Mouse (Mus musculus) naive thymus-derived CD4-positive, alpha-beta T cell, adult 2 months (primary cell): ENCODE measurements at regions not wholly inside any gene's neighbourhood (a gene's known extent, or its start where the extent isn't known, plus 50 kb on each side); places are given as distances from the start of the nearest gene placed in this dataset.

Experiments
- DNase-seq: peaks from one replicate; pipeline ENCODE4 v3.0.0-alpha.2; 2011; ENCODE audit warnings: low read depth

DNA sequence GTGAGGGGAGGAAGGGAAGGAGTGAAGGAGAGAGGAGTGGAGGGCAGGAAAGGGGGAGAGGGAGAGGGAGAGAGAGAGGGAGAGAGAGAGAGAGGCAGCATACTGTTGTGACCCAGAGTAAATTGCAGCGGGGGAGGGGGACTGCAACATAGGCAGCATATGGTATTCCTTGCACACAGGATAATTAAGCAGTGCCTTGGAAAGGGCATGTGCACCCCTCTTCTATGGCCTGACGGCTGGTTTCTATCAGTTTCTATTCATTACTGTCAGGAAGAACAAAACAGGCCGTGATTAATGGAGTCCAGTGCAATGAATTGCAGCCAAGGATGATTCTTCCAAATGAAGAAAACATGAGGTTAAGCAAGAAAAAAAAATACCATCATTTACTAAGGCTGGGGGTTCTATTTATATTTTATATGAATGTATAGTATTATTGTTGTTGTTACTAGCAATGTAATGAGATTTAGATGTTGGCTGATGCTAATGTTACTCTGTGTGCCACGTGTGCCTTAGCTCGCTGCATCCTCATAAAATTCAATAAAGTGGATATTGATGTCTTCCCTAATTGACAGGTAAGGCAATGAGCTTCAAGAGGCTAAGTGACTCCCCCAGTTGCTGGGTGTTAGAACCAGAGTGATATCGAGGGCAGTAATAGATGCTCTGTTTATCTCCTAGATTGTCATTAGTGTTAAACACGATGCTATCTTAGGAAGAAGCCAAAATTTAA lies 181.3 kb downstream of the Gm19935 start:
- DNase-seq = no peak

GRCm38 (mm10) chr8:90630796-90631195 lies 186.4 kb downstream of the Gm19935 start:
- DNase-seq = no peak

DNA sequence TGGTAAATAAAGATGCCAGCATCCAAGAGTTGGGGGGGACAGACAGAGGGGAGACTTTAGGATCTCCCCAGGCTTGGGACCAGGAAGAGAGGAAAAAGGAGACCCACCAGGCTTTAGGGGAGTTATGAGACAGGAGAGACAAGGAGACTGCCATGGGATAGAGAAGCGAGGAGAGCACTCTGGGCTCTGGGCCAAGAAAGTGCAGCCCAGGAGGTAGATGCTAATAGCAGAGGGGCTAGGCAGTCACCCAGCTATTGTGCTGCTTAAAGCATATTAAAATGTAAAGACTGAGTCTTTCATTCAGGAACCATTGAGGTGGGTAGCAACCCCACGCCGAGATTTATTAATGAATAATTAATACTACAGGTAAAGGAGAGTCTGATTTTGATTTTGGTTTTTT lies 208.8 kb downstream of the Gm19935 start:
- DNase-seq = no peak

- no peak for DNase-seq
These were observed 216.1 kb downstream of the Gm19935 start for GRCm38 (mm10) chr8:90600946-90601695.

- no peak for DNase-seq
These were observed 219.8 kb downstream of the Gm19935 start for GRCm38 (mm10) chr8:90597376-90597775.

- no peak for DNase-seq
These were observed 231.3 kb upstream of the Tox3 start for GRCm38 (mm10) chr8:90579426-90579825.

DNA sequence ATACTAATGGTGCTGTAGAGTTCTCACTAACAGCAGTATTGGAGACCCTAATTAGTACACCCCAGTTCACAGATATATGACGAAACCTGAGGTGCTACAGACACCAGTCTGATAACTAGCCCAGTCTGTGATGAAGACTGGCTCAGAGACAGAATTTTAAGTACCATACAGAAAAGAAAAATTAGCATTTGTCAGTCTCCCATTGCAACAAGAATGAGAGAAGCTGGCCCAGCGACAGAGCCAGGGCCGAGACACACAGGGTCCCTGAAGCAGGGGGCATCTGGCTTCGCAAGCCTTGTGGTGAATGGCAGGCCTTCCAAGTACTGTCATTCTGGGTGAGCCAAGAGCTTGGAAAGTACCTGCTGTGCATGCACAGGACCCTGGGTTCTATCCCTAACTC lies 228.8 kb upstream of the Tox3 start:
- no peak for DNase-seq

GRCm38 (mm10) chr8:90574676-90575075 lies 226.5 kb upstream of the Tox3 start:
- DNase-seq = no peak

GRCm38 (mm10) chr8:90556079-90556427 lies 207.9 kb upstream of the Tox3 start:
- DNase-seq = no peak

- no peak for DNase-seq
These were observed 207.4 kb upstream of the Tox3 start for GRCm38 (mm10) chr8:90555415-90556078.

DNA sequence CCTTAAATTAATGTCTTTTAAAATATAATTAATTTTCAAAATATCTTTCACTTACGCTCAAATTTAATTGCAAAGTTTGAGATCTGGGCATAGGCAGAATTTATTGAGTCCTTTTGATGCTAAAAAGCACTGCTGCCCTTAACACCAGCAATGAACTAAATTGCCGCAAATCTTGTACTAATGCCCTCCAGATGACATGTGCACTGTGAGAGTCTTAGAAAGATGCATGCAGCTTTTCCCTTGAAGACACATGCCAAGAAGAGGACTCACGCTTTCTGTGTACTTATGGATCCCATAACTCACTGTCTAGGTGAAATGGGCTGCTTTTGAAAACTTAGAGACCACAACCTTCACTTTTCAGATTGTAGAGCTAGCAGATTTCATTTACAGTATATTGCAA lies 199.1 kb upstream of the Tox3 start:
- DNase-seq = no peak

GRCm38 (mm10) chr8:90542619-90543018 lies 194.5 kb upstream of the Tox3 start:
- no peak for DNase-seq

GRCm38 (mm10) chr8:90536196-90536640 lies 188.1 kb upstream of the Tox3 start:
- DNase-seq = no peak

DNA sequence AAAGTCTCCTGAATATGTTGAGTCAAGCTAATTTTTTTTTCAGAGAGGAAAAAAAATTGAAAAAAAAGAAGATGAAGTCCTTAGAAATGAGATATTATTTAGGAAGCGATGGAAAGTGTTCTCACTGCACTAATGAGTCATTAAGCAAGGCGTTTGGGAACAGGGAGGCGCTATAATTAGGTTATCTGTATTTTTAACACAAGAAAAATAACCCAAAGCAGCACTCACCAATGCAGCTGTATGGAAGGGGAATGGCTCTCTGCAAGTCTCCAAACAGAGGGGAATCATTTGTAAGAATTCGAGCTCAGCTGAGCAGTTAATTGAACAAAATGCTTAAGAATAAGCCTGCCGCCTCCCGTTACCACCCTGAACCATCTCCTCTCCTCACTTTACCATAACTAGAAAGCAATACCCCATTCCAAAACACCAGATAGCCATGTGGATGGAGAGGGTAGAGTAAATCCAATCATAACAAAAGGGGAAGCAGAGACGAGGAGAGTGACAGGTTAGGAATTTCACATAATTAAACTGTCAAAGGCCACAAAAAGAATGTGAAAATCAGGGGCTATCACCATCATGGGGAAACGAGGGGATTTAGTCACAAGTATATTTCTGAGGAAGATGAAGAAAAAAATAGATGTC lies 187.5 kb upstream of the Tox3 start:
- DNase-seq = no peak

DNA sequence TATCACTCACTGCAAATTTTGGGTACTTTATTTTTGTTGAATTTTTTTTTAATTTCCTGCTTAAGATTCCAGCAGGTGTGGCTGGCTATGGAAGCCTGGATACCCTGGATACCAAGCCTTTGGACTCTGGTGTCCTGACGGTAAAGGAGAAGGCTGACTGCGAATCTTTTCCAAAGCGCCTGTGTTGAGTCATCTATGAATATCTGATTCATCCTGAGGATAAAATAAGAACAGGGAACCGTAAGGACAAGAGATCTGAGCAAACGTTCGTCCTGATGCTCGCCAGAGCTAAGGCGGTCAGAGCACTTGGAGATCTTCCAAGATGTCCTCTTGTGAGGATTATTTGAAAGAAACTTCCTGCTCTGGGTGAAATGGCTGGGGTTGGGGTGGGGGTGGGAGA lies 173.2 kb upstream of the Tox3 start:
- DNase-seq = no peak

DNA sequence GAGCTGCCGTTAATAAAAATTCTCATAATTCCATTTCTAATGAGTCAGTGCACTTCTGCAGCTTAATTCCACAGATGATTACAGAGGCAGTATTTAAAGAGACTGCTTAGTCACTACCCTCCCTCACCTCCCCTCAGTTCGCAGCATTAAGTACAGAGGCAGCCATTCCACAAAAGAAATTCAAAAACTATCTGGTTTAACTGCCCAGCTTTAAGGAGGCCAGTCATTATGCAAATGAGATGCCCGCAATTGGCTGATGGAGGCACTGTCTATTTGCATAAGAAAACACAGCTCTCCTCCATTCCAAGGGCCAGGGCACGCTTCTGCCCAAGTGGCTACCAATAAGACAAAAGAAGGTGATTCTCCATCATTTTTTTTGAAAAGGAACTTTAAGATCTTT lies 172.0 kb upstream of the Tox3 start:
- DNase-seq = no peak

- no peak for DNase-seq
These were observed 171.4 kb upstream of the Tox3 start for GRCm38 (mm10) chr8:90519567-90519966.

- DNase-seq = no peak
These were observed 166.0 kb upstream of the Tox3 start for GRCm38 (mm10) chr8:90514191-90514590.

GRCm38 (mm10) chr8:90513601-90514000 lies 165.5 kb upstream of the Tox3 start:
- DNase-seq = no peak

DNA sequence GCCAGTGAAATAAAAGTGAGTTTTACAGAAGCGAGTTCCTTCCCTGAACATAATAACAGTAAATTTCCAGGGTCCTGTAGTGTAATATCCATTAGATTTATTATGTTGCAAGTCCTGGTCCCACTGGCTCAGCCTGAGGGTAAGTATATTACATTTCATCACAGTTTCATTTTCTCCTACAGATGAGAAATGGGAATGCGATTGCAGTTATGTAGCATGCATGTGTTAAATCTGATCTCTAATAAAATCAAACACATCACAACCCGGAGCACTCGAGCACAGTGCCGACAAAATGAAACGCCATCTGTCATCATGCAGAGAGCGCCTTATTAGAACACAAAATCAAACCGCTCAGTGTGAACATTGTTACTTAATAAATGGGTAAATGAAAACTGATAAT lies 165.0 kb upstream of the Tox3 start:
- DNase-seq = no peak

DNA sequence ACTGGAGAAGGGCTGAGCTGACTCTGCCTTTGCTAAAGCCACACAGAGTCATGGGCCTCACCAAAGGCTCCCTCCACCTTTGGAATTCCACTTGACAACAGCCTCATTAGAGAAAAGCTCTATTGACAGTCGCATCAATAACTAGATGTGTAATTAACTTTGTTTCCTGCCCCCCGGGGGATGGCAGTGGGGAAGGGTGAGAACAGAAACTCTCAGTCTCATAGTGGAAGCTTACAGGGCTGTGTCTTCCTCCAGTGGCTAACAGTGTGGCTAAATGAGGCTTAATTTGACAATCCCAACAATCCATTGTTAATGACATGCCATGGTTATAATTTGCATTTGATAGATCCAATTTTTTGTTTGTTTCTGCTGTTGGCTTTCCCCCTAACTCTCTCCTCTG lies 164.5 kb upstream of the Tox3 start:
- no peak for DNase-seq

- DNase-seq = no peak
These were observed 156.4 kb upstream of the Tox3 start for GRCm38 (mm10) chr8:90504521-90504920.

GRCm38 (mm10) chr8:90503306-90503705 lies 155.2 kb upstream of the Tox3 start:
- DNase-seq = no peak
